Mouse (Mus musculus) heart, adult 2 months (tissue): ENCODE results near the gene Rnpep. TPM values are rescaled to one million over a fixed set of nuclear protein-coding genes. Genes with fewer than 3 reads are reported as not detected.

Source experiments
- DNase-seq, 2 experiments: peaks; one replicate each; pipeline ENCODE4 v3.0.0; 2021
- H3K27ac ChIP-seq: fragments of 200-600 bp; 2 replicates; pipeline ENCODE4 v1.8.1; 2022
- H3K27me3 ChIP-seq: fragments of 200-500 bp; 2 replicates; pipeline ENCODE4 v1.6.1; 2012; ENCODE audit warnings: mild to moderate bottlenecking, low read length, inconsistent platforms, mixed read lengths; ENCODE audit not compliant: control insufficient read depth, insufficient read depth
- H3K36me3 ChIP-seq: fragments of 200-500 bp; 2 replicates; pipeline ENCODE4 v1.6.1; 2012; ENCODE audit warnings: low read length, inconsistent platforms; ENCODE audit not compliant: control insufficient read depth, insufficient read depth
- H3K4me1 ChIP-seq: fragments of 200-500 bp; 2 replicates; pipeline ENCODE4 v1.6.1; 2011; ENCODE audit warnings: low read length; ENCODE audit not compliant: control insufficient read depth, insufficient read depth
- H3K4me3 ChIP-seq: fragments of 200-600 bp; 2 replicates; pipeline ENCODE4 v1.8.1; 2022
- H3K79me2 ChIP-seq: fragments of 200-500 bp; replicated peaks from 2 replicates; pipeline ENCODE4 v1.6.1; 2012; ENCODE audit warnings: mild to moderate bottlenecking, inconsistent platforms, low read length, moderate library complexity, mixed read lengths; ENCODE audit not compliant: control insufficient read depth, insufficient read depth
- H3K9ac ChIP-seq: fragments of 200-500 bp; 2 replicates; pipeline ENCODE4 v1.6.1; 2012; ENCODE audit warnings: low read depth, mild to moderate bottlenecking, control low read depth, inconsistent platforms, low read length, mixed read lengths
- CTCF ChIP-seq: fragments of 200-600 bp; IDR thresholded peaks from 2 replicates; pipeline ENCODE4 v1.8.1; 2022; ENCODE audit warnings: antibody characterized with exemption, mild to moderate bottlenecking, moderate library complexity
- EP300 ChIP-seq: fragments of 200-500 bp; IDR thresholded peaks from 2 replicates; pipeline ENCODE4 v1.6.1; 2011; ENCODE audit warnings: low read depth, low read length, control low read depth; ENCODE audit not compliant: insufficient read depth
- POLR2A ChIP-seq: fragments of 200-500 bp; IDR thresholded peaks from 2 replicates; pipeline ENCODE4 v1.6.1; 2011; ENCODE audit warnings: mild to moderate bottlenecking, low read depth, low read length, control low read depth; ENCODE audit not compliant: insufficient read depth
- WGBS: fragments of 180-500 bp; shearing (Covaris S2); methylation state at CpG from one replicate; pipeline ENCODE4 v1.1.7; 2018; 5-methylcytosine and 5-hydroxymethylcytosine counted together
- intact Hi-C: fragments of 180-260 bp; cut with DNase I; formaldehyde crosslinking; loops from one replicate; pipeline ENCODE4 v1.15.1; 2025
- polyA plus RNA-seq: library from polyadenylated mRNA; depleted of rRNA; stranded (reverse); fragments of >200 nt; gene quantifications from 2 replicates; pipeline ENCODE4 v1.2.3, GENCODE M21; 2012
- total RNA-seq, 2 experiments: library from RNA; stranded (reverse); gene quantifications; 2 replicates each; pipeline ENCODE4 v1.2.3; 2021

Gene Rnpep
- total and polyA plus RNA-seq, 3 experiments = 14.0 to 22.6 (median 20.0) TPM

- WGBS = under 1% methylated on average over 51 of the region's 51 CpGs
- Histone ChIP-seq H3K9ac (peak within 1 kb of the TSS; percentile 96), H3K27ac (peak within 1 kb of the TSS; percentile 94), H3K27me3 (no peaks in the 10 kb centered on the region), H3K4me3 (peak within 1 kb of the TSS; percentile 90), H3K36me3 (peaks cover 4% of the 10 kb centered on the region; the same call in 1 of the 2 replicates), H3K4me1 (peaks cover 4% of the 10 kb centered on the region), H3K79me2 (peaks cover 2% of the 10 kb centered on the region; the same call in 1 of the 2 replicates)
- TF ChIP-seq EP300 (no peak), CTCF (no peak), POLR2A (peak; percentile 86)
- DNase-seq = peak; percentile 92 to 94
- intact Hi-C loops = loop anchor here (2.0 to 5.0 kb wide), 2 partner anchors 31 to 54 kb away; no protein-coding TSS in a partner anchor
Observed at GRCm38 (mm10) chr1:135313284-135314031, 29.6 kb upstream of the Rnpep start, which contains the start of gene Timm17a. Timm17a (minus strand) TSS chr1:135313778.

DNA sequence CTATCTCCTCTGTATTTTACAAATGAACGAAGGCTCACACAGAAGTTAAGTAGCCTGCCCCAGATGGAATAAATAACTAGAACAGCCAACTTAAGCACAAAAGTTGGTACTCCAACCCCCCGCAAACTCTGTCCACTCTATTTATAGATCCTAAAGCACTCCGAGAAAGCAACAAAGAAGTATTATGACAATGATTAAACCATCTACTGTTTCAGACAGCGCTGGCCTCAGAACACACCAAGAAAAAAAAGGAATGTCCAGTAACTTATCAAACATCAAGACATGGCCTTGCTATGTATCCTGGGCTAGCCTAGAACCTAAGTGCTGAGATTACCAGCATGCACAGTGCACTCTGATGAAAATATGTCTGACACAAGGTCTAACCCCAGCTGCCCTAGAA is 28.3 kb upstream of the Rnpep start:
- peaks cover 4% of the 10 kb centered on the region for H3K4me1 ChIP-seq

GRCm38 (mm10) chr1:135311356-135311755 is 27.5 kb upstream of the Rnpep start:
- DNase-seq = no peak
- H3K27me3 ChIP-seq = no peaks in the 10 kb centered on the region
- peaks cover 4% of the 10 kb centered on the region for H3K4me1 ChIP-seq
- 54% methylated on average over 6 of the region's 6 CpGs for WGBS
- intact Hi-C loops = loop anchor here (5.0 kb wide), 1 partner anchor 56 kb away; no protein-coding TSS in a partner anchor
- peaks cover 2% of the 10 kb centered on the region; the same call in 1 of the 2 replicates for H3K79me2 ChIP-seq
- H3K4me3 ChIP-seq = no peak overlapping the region
- H3K9ac ChIP-seq = no peak overlapping the region
- no peak for TF ChIP-seq EP300
- TF ChIP-seq POLR2A = no peak
- TF ChIP-seq CTCF = no peak
- peaks cover 4% of the 10 kb centered on the region for H3K36me3 ChIP-seq
- H3K27ac ChIP-seq = no peak overlapping the region

More for the DNA sequence above, 28.3 kb upstream of the Rnpep start:
- WGBS = 49% methylated on average over 4 of the region's 4 CpGs
- H3K27ac ChIP-seq = no peak overlapping the region
- TF ChIP-seq EP300 (no peak), CTCF (no peak), POLR2A (no peak)
- H3K27me3 ChIP-seq = no peaks in the 10 kb centered on the region
- no peak for DNase-seq
- intact Hi-C loops = loop anchor here (2.0 to 5.0 kb wide), 2 partner anchors 29 to 55 kb away; no protein-coding TSS in a partner anchor
- peaks cover 4% of the 10 kb centered on the region for H3K36me3 ChIP-seq
- H3K4me3 ChIP-seq = peak overlapping the region; percentile 90
- H3K9ac ChIP-seq = no peak overlapping the region
- peaks cover 2% of the 10 kb centered on the region; the same call in 1 of the 2 replicates for H3K79me2 ChIP-seq

- no peak overlapping the region for H3K27ac ChIP-seq
- 89% methylated on average over 5 of the region's 5 CpGs for WGBS
- H3K9ac ChIP-seq = no peak overlapping the region
- no peaks in the 10 kb centered on the region for H3K79me2 ChIP-seq
- TF ChIP-seq CTCF (no peak), EP300 (no peak), POLR2A (no peak)
- no peaks in the 10 kb centered on the region for H3K4me1 ChIP-seq
- H3K27me3 ChIP-seq = no peaks in the 10 kb centered on the region
- intact Hi-C loops = loop anchor here (5.0 kb wide), 1 partner anchor 76 kb away; no protein-coding TSS in a partner anchor
- no peaks in the 10 kb centered on the region for H3K36me3 ChIP-seq
- H3K4me3 ChIP-seq = no peak overlapping the region
- no peak for DNase-seq
Observed at GRCm38 (mm10) chr1:135290908-135291307, 7.0 kb upstream of the Rnpep start.

- Histone ChIP-seq H3K79me2 (no peaks in the 10 kb centered on the region), H3K36me3 (no peaks in the 10 kb centered on the region), H3K27me3 (no peaks in the 10 kb centered on the region), H3K27ac (peak overlapping the region; percentile 58), H3K4me1 (peaks cover 6% of the 10 kb centered on the region), H3K9ac (no peak overlapping the region), H3K4me3 (no peak overlapping the region)
- no peak for TF ChIP-seq CTCF
- no peak for TF ChIP-seq POLR2A
- TF ChIP-seq EP300 = no peak
- no peak for DNase-seq
- intact Hi-C loops = no loop called here
- 49% methylated on average over 2 of the region's 2 CpGs for WGBS
Observed at GRCm38 (mm10) chr1:135286311-135286710, 2.4 kb upstream of the Rnpep start.
